Mouse (Mus musculus): Measurements from ENCODE around the gene BC025920.
"Not testable (repeated sequence)": the region's sequence is repeated elsewhere in the genome, so short reads cannot be mapped to it uniquely, and the experiment has no call there.

BC025920 gene

GRCm38 (mm10) chr10:81642648-81643448 is 36.8 kb downstream of the BC025920 start:
- no peak for DNase-seq (ENCODE audit: low spot score)

DNA sequence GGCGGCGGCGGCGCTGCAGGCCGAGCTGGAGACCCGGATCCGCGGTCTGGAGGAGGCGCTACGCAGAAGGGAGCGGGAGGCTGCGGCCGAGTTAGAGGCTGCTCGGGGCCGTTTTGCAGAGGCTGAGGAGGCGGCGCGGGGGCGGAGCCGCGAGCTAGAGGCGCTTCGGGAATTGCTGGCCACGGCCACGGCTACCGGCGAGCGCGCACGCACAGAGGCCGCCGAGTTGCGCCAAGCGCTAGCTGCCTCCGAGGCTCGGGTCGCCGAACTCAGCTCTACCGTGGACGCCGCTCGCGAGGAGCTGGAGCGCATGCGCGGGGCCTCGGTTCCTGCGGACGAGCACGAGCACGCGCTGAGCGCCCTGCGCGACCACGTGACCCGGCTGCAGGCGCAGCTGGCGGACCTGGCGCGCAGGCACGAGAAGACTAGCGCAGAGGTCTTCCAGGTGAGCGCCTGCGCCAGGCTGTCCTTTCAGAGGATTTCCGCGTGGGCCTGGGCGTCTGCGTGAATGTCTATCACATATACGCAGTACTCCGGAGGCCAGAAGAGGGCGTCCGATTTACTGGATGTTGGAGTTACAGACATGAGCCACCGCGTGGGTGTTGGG is 37.5 kb downstream of the BC025920 start:
- DNase-seq (ENCODE audit: low spot score) = peak; percentile 85

DNA sequence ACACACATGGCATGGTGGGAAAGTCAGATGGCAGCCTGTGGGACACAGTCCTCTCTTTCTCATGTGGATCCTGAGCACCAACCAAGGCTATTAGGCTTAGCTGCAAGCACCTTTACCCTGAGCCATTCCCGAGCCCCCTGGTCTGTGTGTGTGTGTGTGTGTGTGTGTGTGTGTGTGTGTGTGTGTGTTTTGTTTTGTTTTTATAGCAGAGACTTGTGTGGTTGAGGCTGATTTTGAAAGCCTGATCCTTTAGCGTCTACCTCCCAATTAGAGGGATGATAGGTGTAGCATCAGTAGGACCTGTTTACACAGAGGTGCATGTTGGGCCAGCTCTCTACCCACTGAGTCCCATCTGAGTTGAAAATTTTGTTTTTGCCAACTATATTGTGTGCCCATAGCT is 38.1 kb downstream of the BC025920 start:
- no peak for DNase-seq (ENCODE audit: low spot score)

- DNase-seq (ENCODE audit: low spot score) = no peak
Observed at GRCm38 (mm10) chr10:81644716-81645115, 38.6 kb downstream of the BC025920 start.

DNA sequence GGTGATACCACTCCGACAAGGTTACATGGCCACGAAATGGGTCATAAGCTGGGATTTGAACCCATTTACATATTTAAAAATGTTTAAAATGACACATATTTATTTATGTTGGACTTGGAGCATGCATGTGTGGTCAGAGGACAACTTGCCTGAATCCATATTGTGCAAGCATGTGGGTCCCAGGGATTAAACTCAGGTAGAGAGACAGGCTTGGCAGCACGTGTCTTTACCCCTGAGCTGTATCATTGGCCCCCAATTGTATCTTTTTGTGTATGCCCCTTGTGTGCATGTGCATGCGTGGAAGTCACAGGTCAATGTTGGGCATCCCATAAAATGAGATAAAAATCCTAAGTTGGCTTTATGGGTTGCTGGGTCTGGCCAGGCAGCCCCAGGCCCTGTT is 39.3 kb downstream of the BC025920 start:
- DNase-seq (ENCODE audit: low spot score) = no peak

DNA sequence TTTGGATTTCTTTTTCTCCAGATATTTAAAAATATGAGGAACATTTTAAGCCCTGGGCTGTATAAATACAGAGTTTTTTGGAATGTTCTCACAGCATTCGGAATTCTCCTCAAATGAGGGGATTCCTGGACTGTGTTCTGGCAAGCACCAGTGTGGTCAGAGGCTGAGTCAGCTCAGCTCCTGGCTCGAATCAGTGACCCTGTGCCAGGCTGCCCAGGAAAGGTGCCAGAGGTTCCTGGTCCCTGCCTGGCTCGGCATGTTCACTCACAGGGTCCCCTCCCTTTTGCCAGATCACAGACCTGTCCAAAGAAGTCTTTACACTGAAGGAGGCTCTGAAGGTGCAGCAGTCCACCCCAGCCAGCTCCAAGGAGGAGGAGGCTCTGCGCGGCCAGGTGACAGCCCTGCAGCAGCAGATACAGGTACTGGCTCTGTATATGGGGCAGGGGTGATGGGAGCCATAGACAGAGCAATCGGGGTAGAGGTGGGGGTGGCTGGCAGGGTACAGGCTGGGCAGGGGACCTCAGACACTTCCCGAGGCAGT is 40.0 kb downstream of the BC025920 start:
- DNase-seq (ENCODE audit: low spot score) = no peak

DNA sequence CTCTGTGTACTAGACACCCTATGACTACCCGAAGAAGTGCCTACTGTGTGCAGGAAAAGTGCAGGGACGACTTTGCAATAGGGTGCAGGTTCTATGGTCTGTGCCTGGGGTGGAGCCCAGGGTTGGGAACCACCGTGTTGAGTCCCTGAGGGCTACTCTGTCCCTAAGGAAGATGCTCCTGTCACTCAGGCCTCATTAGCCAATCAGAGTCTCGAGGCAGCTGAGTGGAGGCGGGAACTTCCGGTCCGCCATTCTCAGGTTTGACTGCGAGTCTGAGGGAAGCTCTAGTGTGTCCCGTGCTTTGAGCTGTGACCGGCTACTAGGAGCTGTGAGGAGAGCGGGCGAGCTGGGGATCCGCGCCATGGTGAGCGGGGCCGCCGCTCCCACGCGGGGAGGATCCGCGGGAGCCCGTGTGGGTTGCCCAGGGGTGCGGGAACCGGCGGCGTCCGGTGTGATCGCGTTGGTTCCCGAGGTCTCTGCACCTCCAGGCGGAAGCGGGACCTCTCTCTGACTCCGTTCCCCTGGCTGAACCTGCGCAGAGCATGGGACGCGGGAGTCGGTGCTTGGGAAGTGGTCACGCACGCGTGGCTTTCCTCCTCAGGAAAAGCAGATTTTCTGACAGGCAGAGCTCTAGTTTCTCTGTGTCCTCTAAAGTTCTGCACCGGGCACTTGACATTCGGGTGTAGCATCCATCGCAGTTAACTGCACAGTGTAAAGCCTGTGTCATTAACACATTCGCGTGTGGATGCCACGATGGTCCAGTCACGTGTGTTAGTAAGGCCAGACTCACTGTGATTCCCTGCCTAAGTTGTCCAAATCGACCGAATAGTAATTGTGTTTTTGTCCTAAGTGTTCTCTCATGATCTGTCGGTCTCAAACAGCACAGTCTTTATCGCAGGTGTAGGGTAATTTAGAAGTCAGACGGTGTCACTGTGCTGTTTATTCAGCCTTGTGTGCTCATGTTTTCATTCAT is 43.0 kb downstream of the BC025920 start, which contains the start of gene Gm10778:
TSS of gene Gm10778 (plus strand) at position 257 of the 973 bp plus-strand sequence.
- DNase-seq (ENCODE audit: low spot score) = not testable (repeated sequence)

- DNase-seq (ENCODE audit: low spot score) = no peak
Observed at GRCm38 (mm10) chr10:81655178-81655577, 49.1 kb downstream of the BC025920 start.

DNA sequence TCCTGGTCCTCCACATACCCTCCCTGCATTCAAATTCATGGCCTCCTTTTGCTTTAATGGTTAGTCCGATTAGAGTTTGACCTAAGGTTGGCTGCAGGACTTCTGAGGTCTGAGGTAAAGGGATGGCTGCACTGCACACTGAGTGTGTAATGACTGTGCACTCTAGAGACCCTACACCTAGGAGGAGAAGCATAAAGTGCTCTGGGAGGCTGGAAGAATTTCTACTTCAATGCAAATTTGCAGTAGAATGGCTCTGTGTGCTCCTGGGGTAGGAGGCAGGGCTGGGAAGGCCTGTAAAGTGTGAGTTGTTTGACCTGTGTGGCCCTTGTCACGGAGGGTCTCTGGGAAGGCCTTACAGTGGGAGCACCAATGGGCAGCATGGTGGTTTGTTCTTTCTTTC is 50.1 kb downstream of the BC025920 start:
- no peak for DNase-seq (ENCODE audit: low spot score)

Data from urinary bladder, postnatal 10 days (tissue).